Mouse (Mus musculus): Measurements from ENCODE around the gene Mast3. TPM values are rescaled to one million over a fixed set of nuclear protein-coding genes. Genes with fewer than 3 reads are reported as not detected.
A peak's percentile ranks its signal among the peaks of the same experiment; 100 is the strongest.

The Mast3 gene
- polyA plus RNA-seq, 1 experiment from 2014 or later, result 4.4 TPM

DNA sequence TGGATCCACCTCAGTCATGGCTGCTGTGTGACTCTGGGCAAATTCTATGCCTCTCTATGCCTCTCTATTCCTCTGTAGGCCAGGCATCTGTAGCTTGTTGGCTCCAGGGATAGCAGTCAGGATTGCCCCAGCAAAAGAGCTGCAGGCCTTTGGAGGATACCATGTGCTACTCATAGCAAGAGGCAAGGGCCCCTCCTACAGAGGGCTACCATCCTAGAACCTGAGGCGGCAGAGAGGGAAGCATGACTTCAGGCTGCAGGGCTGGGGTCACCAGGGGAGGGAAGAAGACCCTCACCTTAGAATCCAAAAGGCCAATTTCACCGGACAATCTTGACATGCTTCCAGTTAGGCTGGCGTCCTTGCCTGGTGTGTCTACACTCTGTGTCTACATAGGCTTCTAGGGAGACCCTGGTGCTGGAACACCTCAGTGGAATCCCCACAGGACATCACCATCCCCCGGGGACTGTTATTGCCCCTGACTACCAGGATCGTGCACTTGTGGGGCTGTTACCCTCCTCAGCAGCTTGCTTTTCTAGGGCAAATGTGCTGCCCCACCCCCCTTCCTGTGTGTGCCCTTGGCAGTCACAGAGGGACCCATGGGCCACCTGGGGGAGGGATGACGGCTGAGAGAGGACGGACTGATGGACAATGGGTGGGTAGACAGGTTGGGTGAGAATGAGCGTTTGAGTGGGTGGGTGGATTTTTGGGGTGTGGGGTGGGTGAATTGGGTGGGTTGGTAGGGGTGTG is 4.3 kb upstream of the Mast3 start:
- no peak for TF ChIP-seq CTCF (IDR thresholded peaks at IDR 0.05; ENCODE audit: low read depth)
- Histone ChIP-seq H3K9ac (ENCODE audit: low read depth, low read length) (no peak overlapping the region), H3K4me1 (replicated peaks; ENCODE audit: control insufficient read depth, insufficient read depth, low read length) (0 out of 2 replicates have a peak, but pooled peaks cover 3% of the 10 kb centered on the region), H3K27me3 (replicated peaks; ENCODE audit: control insufficient read depth, insufficient read depth, low read length) (no peaks in the 10 kb centered on the region; the same call in 1 of the 2 replicates), H3K36me3 (ENCODE audit: control insufficient read depth, insufficient read depth) (no peaks in the 10 kb centered on the region), H3K27ac (ENCODE audit: low read depth, low read length) (no peak overlapping the region), H3K9me3 (ENCODE audit: control insufficient read depth) (no peaks in the 10 kb centered on the region), H3K4me3 (ENCODE audit: low read depth, low read length) (no peak overlapping the region), H3K4me2 (replicated peaks; ENCODE audit: low read depth) (no peak overlapping the region)
- no peak for ATAC-seq
- whole genome bisulfite sequencing, result 82% methylated on average over 8 of the region's 8 CpGs

DNA sequence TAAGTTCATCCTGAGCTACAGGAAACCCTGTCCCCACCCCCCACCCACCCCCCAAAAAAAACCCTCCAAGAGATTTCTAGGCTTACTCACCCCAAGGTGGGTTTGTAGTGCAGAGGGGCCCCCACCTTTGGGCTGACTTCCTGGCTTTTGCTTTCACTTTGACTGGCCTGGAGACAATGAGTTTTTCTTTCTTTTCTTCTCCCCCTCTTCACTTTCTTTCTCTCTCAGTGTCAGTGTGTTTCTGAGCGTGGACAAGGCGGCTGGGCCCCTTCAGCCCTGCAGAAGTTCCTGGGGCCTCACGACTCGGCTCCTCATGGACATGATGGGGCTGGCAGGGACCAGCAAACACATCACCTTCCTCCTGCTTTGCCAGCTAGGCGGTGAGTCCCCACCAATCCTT is 3.4 kb upstream of the Mast3 start, which contains the start of gene Il12rb1:
Il12rb1 (plus strand) TSS at position 211 of the 400 bp plus-strand sequence.
- WGBS, result 59% methylated on average over 5 of the region's 5 CpGs
- Histone ChIP-seq H3K9me3 (ENCODE audit: control insufficient read depth) (no peaks in the 10 kb centered on the region), H3K27ac (ENCODE audit: low read depth, low read length) (no peak within 1 kb of the TSS), H3K27me3 (replicated peaks; ENCODE audit: control insufficient read depth, insufficient read depth, low read length) (no peaks in the 10 kb centered on the region), H3K4me3 (ENCODE audit: low read depth, low read length) (no peak within 1 kb of the TSS), H3K4me1 (replicated peaks; ENCODE audit: control insufficient read depth, insufficient read depth, low read length) (0 out of 2 replicates have a peak, but pooled peaks cover 3% of the 10 kb centered on the region), H3K36me3 (ENCODE audit: control insufficient read depth, insufficient read depth) (no peaks in the 10 kb centered on the region), H3K9ac (ENCODE audit: low read depth, low read length) (no peak within 1 kb of the TSS), H3K4me2 (replicated peaks; ENCODE audit: low read depth) (no peak within 1 kb of the TSS)
- TF ChIP-seq CTCF (IDR thresholded peaks at IDR 0.05; ENCODE audit: low read depth), result no peak
- ATAC-seq, result no peak

DNA sequence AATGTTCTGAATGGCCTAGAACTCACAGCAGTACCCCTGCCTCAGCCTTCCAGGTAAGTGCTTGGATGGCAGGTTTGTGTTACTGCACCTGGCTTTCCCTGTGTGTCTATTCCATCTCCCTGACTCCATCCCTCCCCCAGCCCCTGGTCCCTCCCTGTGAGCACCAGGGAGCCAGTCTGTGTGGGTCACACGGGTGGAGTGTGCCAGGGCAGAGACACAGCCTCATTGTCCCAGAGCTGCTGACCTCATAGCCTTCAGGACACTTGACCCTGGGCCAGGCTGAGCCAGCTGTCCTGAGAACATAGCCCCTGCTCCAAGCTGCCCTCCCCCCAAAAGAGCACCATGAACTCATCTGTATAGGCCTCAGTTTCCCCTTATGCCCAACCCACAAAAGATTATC is 2.5 kb upstream of the Mast3 start:
- Histone ChIP-seq H3K27me3 (replicated peaks; ENCODE audit: control insufficient read depth, insufficient read depth, low read length) (no peaks in the 10 kb centered on the region), H3K4me1 (replicated peaks; ENCODE audit: control insufficient read depth, insufficient read depth, low read length) (0 out of 2 replicates have a peak, but pooled peaks cover 3% of the 10 kb centered on the region), H3K27ac (ENCODE audit: low read depth, low read length) (no peak overlapping the region), H3K9ac (ENCODE audit: low read depth, low read length) (no peak overlapping the region), H3K4me3 (ENCODE audit: low read depth, low read length) (no peak overlapping the region), H3K4me2 (replicated peaks; ENCODE audit: low read depth) (no peak overlapping the region), H3K9me3 (ENCODE audit: control insufficient read depth) (no peaks in the 10 kb centered on the region), H3K36me3 (ENCODE audit: control insufficient read depth, insufficient read depth) (no peaks in the 10 kb centered on the region)
- 44% methylated on average over 1 of the region's 1 CpGs for WGBS
- no peak for TF ChIP-seq CTCF (IDR thresholded peaks at IDR 0.05; ENCODE audit: low read depth)
- no peak for ATAC-seq

DNA sequence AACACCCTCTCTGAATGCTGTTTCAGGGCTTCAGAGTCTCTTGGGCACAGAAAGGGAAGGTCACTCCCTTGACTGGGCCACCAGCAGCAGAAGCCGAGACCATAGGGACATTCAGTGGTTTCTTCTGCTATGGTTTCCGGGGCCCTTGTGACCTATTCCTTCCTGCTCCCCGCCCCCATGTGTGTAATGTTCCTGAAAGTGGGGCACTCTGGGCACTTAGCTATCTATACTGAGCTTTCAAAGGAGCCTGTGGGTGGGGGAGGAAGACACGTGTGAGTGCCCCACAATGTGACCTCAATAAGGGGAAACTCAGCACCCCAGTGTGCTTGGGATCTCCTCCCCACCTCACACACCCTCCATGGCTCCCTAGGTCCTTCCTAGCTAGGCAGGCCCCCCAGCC is 1.7 kb upstream of the Mast3 start:
- no peak for ATAC-seq
- no peaks in the 10 kb centered on the region for H3K27me3 ChIP-seq (replicated peaks; ENCODE audit: control insufficient read depth, insufficient read depth, low read length)
- H3K4me3 ChIP-seq (ENCODE audit: low read depth, low read length), result no peak overlapping the region
- H3K9me3 ChIP-seq (ENCODE audit: control insufficient read depth), result no peaks in the 10 kb centered on the region
- H3K36me3 ChIP-seq (ENCODE audit: control insufficient read depth, insufficient read depth), result no peaks in the 10 kb centered on the region
- H3K9ac ChIP-seq (ENCODE audit: low read depth, low read length), result no peak overlapping the region
- H3K4me1 ChIP-seq (replicated peaks; ENCODE audit: control insufficient read depth, insufficient read depth, low read length), result 0 out of 2 replicates have a peak, but pooled peaks cover 3% of the 10 kb centered on the region
- H3K27ac ChIP-seq (ENCODE audit: low read depth, low read length), result no peak overlapping the region
- no peak overlapping the region for H3K4me2 ChIP-seq (replicated peaks; ENCODE audit: low read depth)
- 72% methylated on average over 4 of the region's 4 CpGs for WGBS
- TF ChIP-seq CTCF (IDR thresholded peaks at IDR 0.05; ENCODE audit: low read depth), result no peak

DNA sequence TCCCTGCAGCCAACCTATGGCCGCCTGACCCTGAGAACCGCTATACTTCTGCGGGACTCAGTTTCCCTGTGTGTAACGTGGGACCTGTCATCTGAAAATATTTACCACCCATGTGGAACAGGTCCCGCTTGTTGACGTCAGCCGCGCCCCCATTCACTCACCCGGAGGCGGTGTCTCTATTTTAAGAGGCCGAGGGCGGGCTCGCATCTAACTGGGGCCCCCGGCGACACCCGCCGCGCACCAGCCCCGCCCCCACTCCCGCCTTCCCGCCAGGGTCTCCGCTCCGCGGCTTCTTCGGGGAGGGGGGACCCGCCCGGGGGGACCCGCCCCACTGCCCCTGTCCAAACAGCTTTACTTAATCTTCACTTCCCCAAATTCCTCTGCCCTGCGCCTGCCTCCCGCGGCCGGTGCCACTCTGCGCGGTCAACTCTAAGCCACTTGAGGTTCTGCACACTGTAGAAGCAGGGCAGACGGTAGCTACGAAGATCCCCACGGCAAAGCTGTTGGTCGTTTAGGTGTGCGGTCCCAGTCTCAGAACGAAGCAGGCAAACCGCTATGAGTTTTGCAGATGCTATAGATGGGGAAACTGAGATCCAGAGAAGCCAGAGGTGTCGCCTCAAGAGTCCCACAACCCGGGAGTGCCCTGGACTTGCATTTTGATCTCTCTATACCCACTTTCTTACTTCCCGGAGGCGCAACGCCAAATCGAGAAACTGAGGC is 933 bp downstream of the Mast3 start:
- Histone ChIP-seq H3K4me1 (replicated peaks; ENCODE audit: control insufficient read depth, insufficient read depth, low read length) (0 out of 2 replicates have a peak, but pooled peaks cover 3% of the 10 kb centered on the region), H3K27me3 (replicated peaks; ENCODE audit: control insufficient read depth, insufficient read depth, low read length) (no peaks in the 10 kb centered on the region), H3K4me2 (replicated peaks; ENCODE audit: low read depth) (peak overlapping the region; percentile 97), H3K9me3 (ENCODE audit: control insufficient read depth) (no peaks in the 10 kb centered on the region), H3K27ac (ENCODE audit: low read depth, low read length) (0 out of 2 replicates have a peak overlapping the region, but pooled peaks have one; percentile 7), H3K36me3 (ENCODE audit: control insufficient read depth, insufficient read depth) (no peaks in the 10 kb centered on the region), H3K9ac (ENCODE audit: low read depth, low read length) (peak overlapping the region; percentile 18; the same call in 1 of the 2 replicates), H3K4me3 (ENCODE audit: low read depth, low read length) (peak overlapping the region; percentile 54)
- no peak for TF ChIP-seq CTCF (IDR thresholded peaks at IDR 0.05; ENCODE audit: low read depth)
- ATAC-seq, result 0 out of 2 replicates have a peak, but pooled peaks have one; percentile 5
- WGBS, result 1% methylated on average over 45 of the region's 47 CpGs

DNA sequence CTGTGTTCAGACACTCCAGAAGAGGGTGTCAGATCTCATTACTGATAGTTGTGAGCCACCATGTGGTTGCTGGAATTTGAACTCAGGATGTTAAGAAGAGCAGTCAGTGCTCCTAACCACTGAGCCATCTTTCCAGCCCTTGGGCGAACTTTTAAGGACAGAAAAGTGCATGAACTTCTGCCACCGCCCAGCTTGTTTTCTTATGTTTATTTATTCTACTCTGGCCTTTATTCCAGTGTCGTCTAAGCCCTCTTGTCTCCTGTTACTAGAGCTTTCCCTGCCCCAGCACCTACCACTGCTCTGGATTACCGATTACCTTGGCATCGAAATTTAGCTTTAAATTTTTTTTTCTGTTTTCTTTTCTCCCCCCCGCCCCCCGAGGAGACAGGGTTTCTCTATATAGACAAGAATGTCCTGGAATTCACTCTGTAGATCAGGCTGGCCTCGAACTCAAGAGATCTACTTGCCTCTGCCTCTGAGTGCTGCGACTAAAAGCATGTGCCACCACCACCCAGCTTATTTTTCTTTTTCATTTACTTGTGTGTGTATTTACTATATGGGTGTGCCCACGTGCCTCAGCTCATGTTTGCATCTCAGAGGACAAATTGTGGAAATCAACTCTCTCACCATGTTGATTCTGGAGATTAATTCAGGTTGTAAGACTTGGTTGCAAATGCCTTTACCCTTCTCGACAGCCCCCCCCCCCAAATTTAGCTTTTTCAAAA is 1.9 kb downstream of the Mast3 start:
- H3K9ac ChIP-seq (ENCODE audit: low read depth, low read length), result no peak overlapping the region
- no peak overlapping the region for H3K4me2 ChIP-seq (replicated peaks; ENCODE audit: low read depth)
- ATAC-seq, result no peak
- H3K27me3 ChIP-seq (replicated peaks; ENCODE audit: control insufficient read depth, insufficient read depth, low read length), result no peaks in the 10 kb centered on the region
- no peaks in the 10 kb centered on the region for H3K9me3 ChIP-seq (ENCODE audit: control insufficient read depth)
- no peak overlapping the region for H3K27ac ChIP-seq (ENCODE audit: low read depth, low read length)
- no peak overlapping the region for H3K4me3 ChIP-seq (ENCODE audit: low read depth, low read length)
- no peak for TF ChIP-seq CTCF (IDR thresholded peaks at IDR 0.05; ENCODE audit: low read depth)
- H3K4me1 ChIP-seq (replicated peaks; ENCODE audit: control insufficient read depth, insufficient read depth, low read length), result 0 out of 2 replicates have a peak, but pooled peaks cover 6% of the 10 kb centered on the region
- 62% methylated on average over 11 of the region's 11 CpGs for WGBS
- no peaks in the 10 kb centered on the region for H3K36me3 ChIP-seq (ENCODE audit: control insufficient read depth, insufficient read depth)
